Mouse (Mus musculus) right cerebral cortex, postnatal 25 days (tissue): ENCODE results near the gene Slc25a44.

Experiments used
- DNase-seq: peaks from one replicate; pipeline ENCODE4 v3.0.0; 2022

The Slc25a44 gene

GRCm38 (mm10) chr3:88424605-88425329, at the start of gene Slc25a44:
Gene Slc25a44 (minus strand): TSS chr3:88425139.
- peak; percentile 94 for DNase-seq

- DNase-seq = no peak
Observed at GRCm38 (mm10) chr3:88473571-88473970, 48.6 kb upstream of the Slc25a44 start.

GRCm38 (mm10) chr3:88473020-88473419, 48.1 kb upstream of the Slc25a44 start:
- no peak for DNase-seq

GRCm38 (mm10) chr3:88470943-88471479, 46.1 kb upstream of the Slc25a44 start:
- no peak for DNase-seq

- DNase-seq = no peak
Observed at GRCm38 (mm10) chr3:88469466-88469865, 44.5 kb upstream of the Slc25a44 start.

GRCm38 (mm10) chr3:88467116-88467824, 42.3 kb upstream of the Slc25a44 start:
- DNase-seq = peak; percentile 81

GRCm38 (mm10) chr3:88465127-88465526, 40.2 kb upstream of the Slc25a44 start:
- no peak for DNase-seq

- DNase-seq = no peak
Observed at GRCm38 (mm10) chr3:88464425-88464824, 39.5 kb upstream of the Slc25a44 start.

GRCm38 (mm10) chr3:88460983-88461696, 36.2 kb upstream of the Slc25a44 start, which contains the start of gene Sema4a:
Gene Sema4a (minus strand): TSS chr3:88461182.
- DNase-seq = peak; percentile 11

- DNase-seq = peak; percentile 5
Observed at GRCm38 (mm10) chr3:88460029-88460428, 35.1 kb upstream of the Slc25a44 start.

GRCm38 (mm10) chr3:88458778-88459219, 33.9 kb upstream of the Slc25a44 start:
- DNase-seq = peak; percentile 40

GRCm38 (mm10) chr3:88456746-88457532, 32.0 kb upstream of the Slc25a44 start:
- no peak for DNase-seq

- DNase-seq = no peak
Observed at GRCm38 (mm10) chr3:88456313-88456712, 31.4 kb upstream of the Slc25a44 start.

- DNase-seq = no peak
Observed at GRCm38 (mm10) chr3:88455588-88456264, 30.8 kb upstream of the Slc25a44 start.

GRCm38 (mm10) chr3:88454762-88455587, 30.0 kb upstream of the Slc25a44 start:
- no peak for DNase-seq

- no peak for DNase-seq
Observed at GRCm38 (mm10) chr3:88453986-88454385, 29.0 kb upstream of the Slc25a44 start.

- DNase-seq = no peak
Observed at GRCm38 (mm10) chr3:88453369-88453768, 28.4 kb upstream of the Slc25a44 start.

GRCm38 (mm10) chr3:88452716-88453115, 27.8 kb upstream of the Slc25a44 start:
- no peak for DNase-seq

- no peak for DNase-seq
Observed at GRCm38 (mm10) chr3:88452246-88452645, 27.3 kb upstream of the Slc25a44 start.

GRCm38 (mm10) chr3:88450379-88451131, 25.6 kb upstream of the Slc25a44 start:
- no peak for DNase-seq
